Mouse (Mus musculus): ENCODE data around the gene Grik3. TPM values are rescaled to one million over a fixed set of nuclear protein-coding genes. Genes with fewer than 3 reads are reported as not detected.
"Not testable (repeated sequence)": the region's sequence is repeated elsewhere in the genome, so short reads cannot be mapped to it uniquely, and the experiment has no call there.

Gene Grik3
- polyA plus RNA-seq, 1 experiment from 2014 or later = 0.23 TPM

DNA sequence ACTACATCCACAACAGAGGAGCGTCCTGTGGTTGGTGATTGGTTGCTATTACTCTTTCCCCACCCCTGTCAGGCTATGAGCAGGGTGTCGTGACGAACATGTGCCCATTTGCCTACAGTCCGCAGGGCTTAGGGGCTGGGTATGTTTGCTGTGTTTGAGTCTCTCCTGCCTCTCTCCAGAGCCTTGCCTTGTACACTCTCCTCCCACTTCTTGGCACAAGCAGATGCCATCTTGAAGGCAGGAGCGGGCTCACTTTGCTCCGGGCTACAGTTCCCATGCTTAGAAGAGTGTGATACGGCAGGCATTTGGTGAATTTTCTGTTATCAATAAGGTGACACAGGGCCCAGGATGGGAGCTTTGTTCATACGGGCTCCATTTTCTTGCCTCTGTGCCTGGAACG is 104.5 kb downstream of the Grik3 start:
- Histone ChIP-seq H3K4me1 (replicated peaks) (peaks cover 7% of the 10 kb centered on the region), H3K27ac (ENCODE audit: poor library complexity, severe bottlenecking) (no peak overlapping the region), H3K36me3 (no peaks in the 10 kb centered on the region), H3K27me3 (replicated peaks) (peaks cover 60% of the 10 kb centered on the region), H3K9me3 (replicated peaks) (no peaks in the 10 kb centered on the region), H3K9ac (no peak overlapping the region), H3K4me3 (no peak overlapping the region), H3K4me2 (no peak overlapping the region)
- no peak for ATAC-seq (ENCODE audit: insufficient number of reproducible peaks, low FRiP score)
- WGBS = 79% methylated on average over 9 of the region's 9 CpGs

GRCm38 (mm10) chr4:125598677-125599076 is 108.2 kb downstream of the Grik3 start:
- H3K4me2 ChIP-seq = no peak overlapping the region
- H3K36me3 ChIP-seq = no peaks in the 10 kb centered on the region
- H3K9ac ChIP-seq = no peak overlapping the region
- ATAC-seq (ENCODE audit: insufficient number of reproducible peaks, low FRiP score) = no peak
- no peak overlapping the region for H3K4me3 ChIP-seq
- 30% methylated on average over 10 of the region's 10 CpGs for WGBS
- no peak overlapping the region for H3K27ac ChIP-seq (ENCODE audit: poor library complexity, severe bottlenecking)
- H3K4me1 ChIP-seq (replicated peaks) = 0 out of 2 replicates have a peak, but pooled peaks cover 5% of the 10 kb centered on the region
- H3K27me3 ChIP-seq (replicated peaks) = peaks cover 52% of the 10 kb centered on the region
- no peaks in the 10 kb centered on the region for H3K9me3 ChIP-seq (replicated peaks)

DNA sequence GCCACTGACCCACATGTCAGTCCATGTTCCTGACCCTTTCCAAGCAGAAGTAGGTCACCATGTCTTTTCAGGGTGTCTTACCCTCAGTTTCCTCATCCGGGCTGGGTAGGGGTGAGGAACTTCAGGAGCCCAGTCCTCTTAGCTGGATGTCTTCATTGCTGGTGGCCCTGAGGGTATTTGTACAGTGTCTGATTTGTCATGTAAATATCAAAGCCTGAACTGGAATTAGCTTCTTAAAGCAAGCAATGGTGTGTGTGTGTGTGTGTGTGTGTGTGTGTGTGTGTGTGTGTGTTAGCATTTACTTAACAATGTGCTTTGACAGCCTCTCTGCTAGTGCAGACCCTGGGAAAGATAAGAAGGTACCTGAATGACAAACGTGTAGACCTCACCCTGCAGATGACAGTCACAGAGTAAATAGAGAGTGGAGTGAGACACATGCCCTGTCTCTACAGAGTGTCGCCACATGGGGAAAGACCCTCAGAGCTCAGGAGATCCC is 109.1 kb downstream of the Grik3 start:
- Histone ChIP-seq H3K4me1 (replicated peaks) (0 out of 2 replicates have a peak, but pooled peaks cover 5% of the 10 kb centered on the region), H3K9ac (no peak overlapping the region), H3K27ac (ENCODE audit: poor library complexity, severe bottlenecking) (no peak overlapping the region), H3K4me2 (no peak overlapping the region), H3K4me3 (no peak overlapping the region), H3K27me3 (replicated peaks) (peaks cover 48% of the 10 kb centered on the region), H3K9me3 (replicated peaks) (no peaks in the 10 kb centered on the region), H3K36me3 (no peaks in the 10 kb centered on the region)
- 50% methylated on average over 3 of the region's 3 CpGs for WGBS
- no peak for ATAC-seq (ENCODE audit: insufficient number of reproducible peaks, low FRiP score)

DNA sequence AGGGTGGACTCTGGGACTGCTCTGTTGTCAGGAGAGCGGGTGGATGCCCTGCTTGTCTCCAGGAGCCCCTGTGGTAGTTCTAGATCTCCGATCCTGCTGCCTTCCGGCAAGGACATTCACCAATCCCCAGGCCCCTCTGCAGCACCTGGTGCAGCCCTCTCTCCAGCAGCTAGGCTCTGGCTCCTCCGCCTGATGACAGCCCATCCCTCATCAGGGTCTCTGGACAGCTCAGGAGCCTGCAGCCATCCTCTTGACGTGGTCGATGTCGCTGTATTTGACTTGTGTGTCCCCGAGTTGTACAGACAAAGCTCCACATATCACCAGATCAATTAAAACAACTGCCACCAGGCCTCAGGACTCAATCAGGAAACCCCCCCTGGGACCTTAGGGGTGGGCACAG is 110.1 kb downstream of the Grik3 start:
- no peaks in the 10 kb centered on the region for H3K9me3 ChIP-seq (replicated peaks)
- peaks cover 42% of the 10 kb centered on the region for H3K27me3 ChIP-seq (replicated peaks)
- H3K9ac ChIP-seq = no peak overlapping the region
- no peak overlapping the region for H3K27ac ChIP-seq (ENCODE audit: poor library complexity, severe bottlenecking)
- H3K4me1 ChIP-seq (replicated peaks) = 0 out of 2 replicates have a peak, but pooled peaks cover 5% of the 10 kb centered on the region
- H3K4me3 ChIP-seq = no peak overlapping the region
- H3K4me2 ChIP-seq = no peak overlapping the region
- ATAC-seq (ENCODE audit: insufficient number of reproducible peaks, low FRiP score) = no peak
- WGBS = 44% methylated on average over 8 of the region's 8 CpGs
- H3K36me3 ChIP-seq = no peaks in the 10 kb centered on the region

GRCm38 (mm10) chr4:125601301-125601700 is 110.8 kb downstream of the Grik3 start:
- no peak for ATAC-seq (ENCODE audit: insufficient number of reproducible peaks, low FRiP score)
- Histone ChIP-seq H3K27me3 (replicated peaks) (peaks cover 37% of the 10 kb centered on the region), H3K4me2 (no peak overlapping the region), H3K27ac (ENCODE audit: poor library complexity, severe bottlenecking) (no peak overlapping the region), H3K9me3 (replicated peaks) (no peaks in the 10 kb centered on the region), H3K4me3 (no peak overlapping the region), H3K4me1 (replicated peaks) (0 out of 2 replicates have a peak, but pooled peaks cover 5% of the 10 kb centered on the region), H3K36me3 (no peaks in the 10 kb centered on the region), H3K9ac (no peak overlapping the region)
- WGBS = 53% methylated on average over 3 of the region's 3 CpGs

- Histone ChIP-seq H3K27me3 (replicated peaks) (peaks cover 15% of the 10 kb centered on the region; the same call in 1 of the 2 replicates), H3K9ac (no peak overlapping the region), H3K4me3 (no peak overlapping the region), H3K9me3 (replicated peaks) (no peaks in the 10 kb centered on the region), H3K36me3 (no peaks in the 10 kb centered on the region), H3K4me2 (no peak overlapping the region), H3K4me1 (replicated peaks) (0 out of 2 replicates have a peak, but pooled peaks cover 5% of the 10 kb centered on the region), H3K27ac (ENCODE audit: poor library complexity, severe bottlenecking) (no peak overlapping the region)
- WGBS = 55% methylated on average over 7 of the region's 7 CpGs
- no peak for ATAC-seq (ENCODE audit: insufficient number of reproducible peaks, low FRiP score)
Measured at GRCm38 (mm10) chr4:125604494-125604893, 114.0 kb downstream of the Grik3 start.

- 74% methylated on average over 6 of the region's 6 CpGs for WGBS
Measured at GRCm38 (mm10) chr4:125606147-125606546, 115.6 kb downstream of the Grik3 start.

DNA sequence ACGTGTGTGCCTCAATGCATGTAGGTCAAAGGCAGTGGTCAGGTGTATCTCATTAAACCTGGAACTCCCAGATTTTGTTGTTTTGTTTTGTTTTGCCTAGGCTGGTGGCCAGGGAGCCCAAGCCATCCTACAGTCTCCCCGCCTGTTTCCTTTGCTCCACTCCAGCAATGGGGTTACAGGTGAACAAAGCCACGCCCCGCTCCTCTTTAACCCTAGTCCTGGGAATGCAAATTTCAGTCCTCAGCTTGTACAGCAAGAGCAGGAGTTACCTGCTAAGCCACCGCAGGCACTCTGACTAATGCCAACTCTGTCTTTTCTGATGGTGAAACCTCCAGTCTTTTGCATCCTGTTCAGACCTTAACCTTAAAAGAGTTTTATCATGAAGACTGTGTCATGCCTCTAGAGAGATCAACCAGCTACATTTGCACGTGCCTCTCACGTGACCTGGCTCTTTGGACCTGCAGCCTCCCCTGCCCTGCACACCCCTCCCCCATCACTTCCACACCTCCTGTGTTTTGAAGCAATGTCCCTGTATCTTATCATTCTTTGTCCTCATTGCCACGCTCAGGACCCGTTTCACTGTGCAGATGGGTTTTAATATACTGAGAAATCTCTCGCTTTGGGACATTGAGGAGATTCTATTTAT is 117.0 kb downstream of the Grik3 start:
- H3K9ac ChIP-seq = no peak overlapping the region
- ATAC-seq (ENCODE audit: insufficient number of reproducible peaks, low FRiP score) = no peak
- no peak overlapping the region for H3K4me3 ChIP-seq
- H3K36me3 ChIP-seq = no peaks in the 10 kb centered on the region
- no peak overlapping the region for H3K27ac ChIP-seq (ENCODE audit: poor library complexity, severe bottlenecking)
- no peaks in the 10 kb centered on the region for H3K27me3 ChIP-seq (replicated peaks)
- no peak overlapping the region for H3K4me2 ChIP-seq
- no peaks in the 10 kb centered on the region for H3K4me1 ChIP-seq (replicated peaks)
- no peaks in the 10 kb centered on the region for H3K9me3 ChIP-seq (replicated peaks)
- 42% methylated on average over 10 of the region's 10 CpGs for WGBS

More at GRCm38 (mm10) chr4:125606147-125606546, 115.6 kb downstream of the Grik3 start:
- no peak overlapping the region for H3K4me2 ChIP-seq
- no peaks in the 10 kb centered on the region for H3K4me1 ChIP-seq (replicated peaks)
- 0 out of 2 replicates have a peak, but pooled peaks cover 4% of the 10 kb centered on the region for H3K27me3 ChIP-seq (replicated peaks)
- H3K9ac ChIP-seq = no peak overlapping the region
- H3K4me3 ChIP-seq = no peak overlapping the region
- H3K9me3 ChIP-seq (replicated peaks) = no peaks in the 10 kb centered on the region
- no peak overlapping the region for H3K27ac ChIP-seq (ENCODE audit: poor library complexity, severe bottlenecking)
- no peaks in the 10 kb centered on the region for H3K36me3 ChIP-seq
- ATAC-seq (ENCODE audit: insufficient number of reproducible peaks, low FRiP score) = no peak

DNA sequence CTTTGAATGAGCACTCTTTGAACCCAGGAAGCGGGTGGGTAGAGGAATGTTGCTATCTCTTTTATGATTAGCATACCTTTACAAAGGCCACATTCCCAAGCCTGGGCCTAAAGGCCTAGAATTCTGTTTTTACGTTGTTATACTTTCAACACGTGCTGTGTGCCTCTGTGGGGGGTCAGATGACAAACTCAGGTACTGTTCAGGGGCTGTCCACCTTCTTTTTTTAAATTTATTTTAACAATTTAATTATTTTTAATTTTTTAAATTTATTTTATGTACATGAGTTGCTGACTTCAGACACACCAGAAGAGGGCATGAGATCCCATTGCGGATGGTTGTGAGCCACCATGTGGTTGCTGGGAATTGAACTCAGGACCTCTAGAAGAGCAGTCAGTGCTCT is 118.4 kb downstream of the Grik3 start:
- H3K4me3 ChIP-seq; H3K27ac ChIP-seq (ENCODE audit: poor library complexity, severe bottlenecking); H3K36me3 ChIP-seq; H3K27me3 ChIP-seq (replicated peaks); H3K4me1 ChIP-seq (replicated peaks); ATAC-seq (ENCODE audit: insufficient number of reproducible peaks, low FRiP score); H3K9ac ChIP-seq; H3K9me3 ChIP-seq (replicated peaks); H3K4me2 ChIP-seq: not testable (repeated sequence)
- 54% methylated on average over 3 of the region's 4 CpGs for WGBS

DNA sequence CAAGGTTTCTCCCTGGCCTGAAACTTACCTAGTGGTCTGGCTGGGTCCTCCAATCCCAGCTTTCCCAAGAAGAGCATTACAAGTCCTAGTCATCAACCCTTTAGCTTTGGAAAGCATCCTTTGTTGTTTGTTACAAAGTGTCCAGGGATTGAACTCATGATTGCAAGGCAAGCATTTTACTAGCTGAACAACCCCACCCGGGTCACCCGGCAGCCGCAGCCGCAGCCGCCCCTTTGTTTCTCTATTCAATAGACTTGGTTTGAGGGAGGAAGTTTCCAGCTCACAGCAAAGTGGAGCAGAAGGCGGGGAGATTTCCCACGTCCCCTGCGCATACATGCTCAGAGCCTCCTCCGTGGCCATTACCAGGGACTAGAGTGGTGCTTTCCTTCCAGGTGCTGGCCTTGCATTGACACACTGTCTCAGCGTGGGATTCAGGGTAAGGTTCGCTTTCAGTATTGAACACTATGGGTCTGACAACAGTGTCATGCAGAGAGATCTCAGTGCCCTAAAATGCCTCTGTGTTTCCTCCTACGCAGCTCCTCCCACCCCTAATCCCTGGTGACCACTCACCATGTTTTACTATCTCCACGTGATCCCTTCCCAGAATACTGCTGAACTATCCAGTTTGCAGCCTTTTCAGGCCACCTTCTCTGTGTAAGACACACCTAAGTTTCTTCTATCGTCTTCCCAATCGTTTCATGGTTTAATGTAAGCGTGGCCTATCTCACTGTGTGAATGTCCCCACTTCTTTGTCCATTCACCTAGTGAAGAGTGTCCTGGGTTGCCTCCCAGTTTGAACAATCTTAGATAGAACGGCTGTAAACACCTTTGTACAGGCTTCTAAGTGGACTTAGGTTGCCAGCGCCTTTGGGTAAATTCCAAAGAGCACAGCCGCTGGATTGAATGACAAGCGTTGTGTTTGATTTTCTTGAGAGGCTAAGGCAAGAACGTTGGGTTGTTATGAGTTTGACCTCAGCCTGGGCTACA is 119.1 kb downstream of the Grik3 start:
- 69% methylated on average over 21 of the region's 21 CpGs for WGBS
- no peaks in the 10 kb centered on the region for H3K27me3 ChIP-seq (replicated peaks)
- H3K4me3 ChIP-seq = no peak overlapping the region
- no peak for ATAC-seq (ENCODE audit: insufficient number of reproducible peaks, low FRiP score)
- no peaks in the 10 kb centered on the region for H3K36me3 ChIP-seq
- H3K4me1 ChIP-seq (replicated peaks) = no peaks in the 10 kb centered on the region
- no peak overlapping the region for H3K4me2 ChIP-seq
- H3K9ac ChIP-seq = no peak overlapping the region
- H3K9me3 ChIP-seq (replicated peaks) = no peaks in the 10 kb centered on the region
- no peak overlapping the region for H3K27ac ChIP-seq (ENCODE audit: poor library complexity, severe bottlenecking)

DNA sequence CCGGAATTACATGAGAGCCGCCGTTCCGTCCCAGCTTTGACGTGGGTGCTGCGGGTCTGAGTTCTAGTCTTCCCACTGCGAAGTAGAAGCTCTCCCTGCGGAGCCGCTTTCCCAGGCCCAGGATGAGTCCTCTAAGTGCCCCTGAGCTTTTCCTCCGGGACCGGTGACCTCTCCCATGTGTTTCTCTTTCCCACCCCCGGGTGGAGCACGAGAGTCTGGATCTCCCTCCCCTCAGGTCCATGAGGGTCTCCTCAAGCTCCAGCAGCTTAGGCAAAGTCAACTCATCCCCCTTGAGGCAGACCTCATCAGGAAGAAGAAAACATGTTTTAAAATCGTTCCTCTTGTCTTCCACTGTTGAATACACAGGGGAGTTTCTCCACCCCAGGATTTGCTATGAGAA is 127.4 kb downstream of the Grik3 start:
- Histone ChIP-seq H3K9me3 (replicated peaks) (no peaks in the 10 kb centered on the region), H3K36me3 (no peaks in the 10 kb centered on the region), H3K27me3 (replicated peaks) (no peaks in the 10 kb centered on the region; the same call in 1 of the 2 replicates), H3K4me2 (no peak overlapping the region), H3K27ac (ENCODE audit: poor library complexity, severe bottlenecking) (no peak overlapping the region), H3K4me3 (no peak overlapping the region), H3K9ac (no peak overlapping the region), H3K4me1 (replicated peaks) (no peaks in the 10 kb centered on the region)
- WGBS = 73% methylated on average over 14 of the region's 14 CpGs
- no peak for ATAC-seq (ENCODE audit: insufficient number of reproducible peaks, low FRiP score)

All from heart, embryonic 12.5 days (tissue).